Mouse (Mus musculus): ENCODE results near the gene Thbs2. TPM values are rescaled to one million over a fixed set of nuclear protein-coding genes. Genes with fewer than 3 reads are reported as not detected.
A peak's percentile ranks its signal among the peaks of the same experiment; 100 is the strongest.

The Thbs2 gene
- polyA plus RNA-seq, 1 experiment from 2014 or later, result 0.98 TPM

DNA sequence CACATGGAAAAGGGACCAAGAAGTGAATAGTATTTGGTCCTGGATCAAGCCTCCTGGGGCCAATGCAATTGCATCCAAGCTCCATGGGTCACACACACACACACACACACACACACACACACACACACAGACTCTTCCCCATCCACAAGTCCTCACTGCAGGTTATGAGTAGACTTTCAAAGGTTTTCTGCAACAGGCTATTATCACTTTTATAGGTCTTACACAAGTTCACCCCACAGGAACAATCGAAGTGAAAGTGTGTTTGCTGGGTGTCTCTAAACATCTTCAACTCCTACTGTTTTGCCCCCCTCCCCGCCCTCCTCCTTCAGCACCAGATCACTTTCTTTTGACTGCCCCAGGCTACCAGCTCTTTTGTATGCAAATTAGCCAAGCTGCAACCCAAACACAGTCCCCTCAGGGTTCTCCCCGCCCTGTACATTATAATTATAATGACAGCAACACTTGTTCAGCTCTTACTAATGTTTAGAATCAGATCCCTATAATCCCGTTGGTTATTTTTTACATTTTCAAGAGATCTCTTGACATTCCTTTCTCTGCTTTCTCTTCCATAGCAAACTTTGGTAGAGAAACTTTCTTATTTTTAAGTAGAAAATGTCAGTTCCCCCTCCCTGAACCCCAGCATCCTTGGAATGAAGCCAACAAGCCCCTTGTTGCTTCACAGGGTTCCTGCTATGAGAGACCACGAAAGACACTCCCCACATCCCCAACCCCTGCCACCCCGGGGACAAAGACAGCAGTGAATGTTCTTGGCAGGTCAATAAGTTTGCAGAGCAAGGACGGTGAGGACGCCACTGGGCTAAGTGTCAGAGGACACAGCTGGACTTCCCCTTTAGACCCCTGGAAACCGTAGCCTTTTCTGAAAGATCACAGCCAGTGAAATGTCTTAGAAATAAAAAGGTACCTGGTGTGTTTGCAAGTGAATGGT is 714 bp downstream of the Thbs2 start:
- WGBS (ENCODE audit: insufficient replicate concordance), result 10% methylated on average over 9 of the region's 9 CpGs
- H3K4me1 ChIP-seq, result no peaks in the 10 kb centered on the region
- no peak overlapping the region for H3K4me3 ChIP-seq
- H3K27ac ChIP-seq, result no peak overlapping the region
- peak overlapping the region; percentile 38 for H3K4me2 ChIP-seq
- no peak for ATAC-seq
- no peaks in the 10 kb centered on the region for H3K36me3 ChIP-seq
- H3K27me3 ChIP-seq (replicated peaks), result no peaks in the 10 kb centered on the region; the same call in 1 of the 2 replicates
- H3K9ac ChIP-seq, result no peak overlapping the region
- H3K9me3 ChIP-seq (replicated peaks), result no peaks in the 10 kb centered on the region

DNA sequence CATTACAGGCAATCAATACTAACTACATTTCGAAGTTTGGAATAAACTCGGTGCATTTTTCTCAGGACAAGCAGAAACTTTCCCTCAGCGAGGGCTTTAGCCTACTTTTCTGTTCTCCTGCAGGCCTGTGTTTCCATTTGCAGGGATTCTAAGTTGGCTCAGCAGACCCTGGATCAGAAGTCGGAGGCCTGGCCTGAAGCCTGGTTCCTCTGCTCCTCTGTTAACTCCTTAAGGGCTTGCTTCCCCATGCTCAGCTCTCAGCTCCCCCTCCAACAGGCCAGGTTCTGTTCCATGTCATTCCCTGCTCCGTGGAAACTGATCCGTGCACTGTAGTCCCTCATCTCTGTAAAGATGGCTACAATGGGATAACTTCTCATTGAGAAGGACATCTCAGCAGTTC is 2.1 kb downstream of the Thbs2 start:
- Histone ChIP-seq H3K9ac (no peak overlapping the region), H3K9me3 (replicated peaks) (no peaks in the 10 kb centered on the region), H3K4me3 (no peak overlapping the region), H3K36me3 (no peaks in the 10 kb centered on the region), H3K27me3 (replicated peaks) (no peaks in the 10 kb centered on the region; the same call in 1 of the 2 replicates), H3K4me2 (no peak overlapping the region), H3K27ac (no peak overlapping the region), H3K4me1 (no peaks in the 10 kb centered on the region)
- ATAC-seq, result no peak
- 42% methylated on average over 6 of the region's 6 CpGs for WGBS (ENCODE audit: insufficient replicate concordance)

DNA sequence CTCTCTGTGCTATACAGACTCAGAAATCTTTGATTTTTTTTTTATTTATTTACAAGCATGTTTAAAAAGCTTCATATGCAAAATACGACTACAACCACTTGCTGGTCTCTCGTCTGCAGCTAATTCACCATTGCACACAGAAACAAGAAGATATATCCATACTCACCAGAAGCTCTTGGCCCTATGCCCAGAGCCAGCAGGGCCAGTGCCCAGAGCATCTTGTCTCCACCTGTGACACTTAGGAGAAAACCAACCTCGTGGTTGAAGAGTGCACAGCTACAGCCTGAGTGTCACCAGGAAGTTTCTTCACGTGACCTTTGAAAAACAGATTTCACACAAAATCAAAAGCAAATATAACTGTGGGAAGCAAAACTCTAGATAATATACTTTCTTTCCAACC is 2.8 kb downstream of the Thbs2 start:
- Histone ChIP-seq H3K27me3 (replicated peaks) (no peaks in the 10 kb centered on the region; the same call in 1 of the 2 replicates), H3K4me1 (no peaks in the 10 kb centered on the region), H3K4me3 (no peak overlapping the region), H3K9me3 (replicated peaks) (no peaks in the 10 kb centered on the region), H3K9ac (no peak overlapping the region), H3K4me2 (no peak overlapping the region), H3K27ac (no peak overlapping the region), H3K36me3 (no peaks in the 10 kb centered on the region)
- ATAC-seq, result no peak
- 53% methylated on average over 4 of the region's 4 CpGs for WGBS (ENCODE audit: insufficient replicate concordance)

DNA sequence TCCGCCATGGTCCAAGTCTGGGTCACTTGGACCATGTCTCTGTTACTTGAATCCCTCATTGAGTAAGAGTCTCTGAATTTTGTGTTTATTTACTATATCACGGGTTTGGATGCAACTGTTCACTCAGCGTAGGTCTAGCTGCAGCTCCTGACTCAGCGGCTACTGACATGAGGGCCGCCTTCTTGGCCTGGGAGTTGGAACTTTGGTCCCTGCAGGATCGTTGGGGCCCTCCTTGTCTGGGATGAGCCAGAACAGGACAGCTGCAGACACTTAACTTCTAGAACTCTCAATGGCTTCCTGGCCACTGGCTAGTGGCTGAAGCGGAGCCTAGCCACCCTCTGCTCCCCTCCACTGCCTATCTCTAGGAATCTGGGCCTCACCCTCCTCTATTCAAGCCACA is 11.2 kb downstream of the Thbs2 start:
- Histone ChIP-seq H3K36me3 (no peaks in the 10 kb centered on the region), H3K27ac (no peak overlapping the region), H3K27me3 (replicated peaks) (no peaks in the 10 kb centered on the region), H3K4me3 (no peak overlapping the region), H3K4me2 (no peak overlapping the region), H3K9ac (no peak overlapping the region), H3K4me1 (no peaks in the 10 kb centered on the region), H3K9me3 (replicated peaks) (no peaks in the 10 kb centered on the region)
- WGBS (ENCODE audit: insufficient replicate concordance), result 73% methylated on average over 7 of the region's 7 CpGs
- ATAC-seq, result no peak

DNA sequence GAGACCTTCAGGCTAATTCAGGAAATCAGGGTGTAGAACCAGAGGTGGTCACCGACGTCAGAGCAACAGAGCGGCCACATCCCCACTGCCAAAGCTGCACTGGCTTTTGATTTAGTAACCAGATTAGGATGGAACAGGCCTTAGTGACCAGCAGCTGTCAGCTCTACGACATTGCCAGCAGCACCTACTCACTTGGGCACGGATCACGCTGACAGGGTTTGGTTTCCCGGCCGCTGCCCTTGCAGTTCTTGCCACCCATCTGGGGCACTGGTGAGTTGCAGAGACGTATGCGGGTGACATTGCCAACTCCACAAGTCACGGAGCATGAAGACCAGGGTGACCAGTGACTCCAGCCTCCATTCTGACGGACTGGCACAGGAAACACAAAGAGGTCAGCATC is 13.0 kb downstream of the Thbs2 start:
- ATAC-seq, result no peak
- no peak overlapping the region for H3K9ac ChIP-seq
- no peaks in the 10 kb centered on the region for H3K9me3 ChIP-seq (replicated peaks)
- H3K27ac ChIP-seq, result no peak overlapping the region
- H3K4me1 ChIP-seq, result no peaks in the 10 kb centered on the region
- no peaks in the 10 kb centered on the region for H3K36me3 ChIP-seq
- no peaks in the 10 kb centered on the region; the same call in 1 of the 2 replicates for H3K27me3 ChIP-seq (replicated peaks)
- H3K4me2 ChIP-seq, result no peak overlapping the region
- WGBS (ENCODE audit: insufficient replicate concordance), result 74% methylated on average over 12 of the region's 12 CpGs
- no peak overlapping the region for H3K4me3 ChIP-seq

DNA sequence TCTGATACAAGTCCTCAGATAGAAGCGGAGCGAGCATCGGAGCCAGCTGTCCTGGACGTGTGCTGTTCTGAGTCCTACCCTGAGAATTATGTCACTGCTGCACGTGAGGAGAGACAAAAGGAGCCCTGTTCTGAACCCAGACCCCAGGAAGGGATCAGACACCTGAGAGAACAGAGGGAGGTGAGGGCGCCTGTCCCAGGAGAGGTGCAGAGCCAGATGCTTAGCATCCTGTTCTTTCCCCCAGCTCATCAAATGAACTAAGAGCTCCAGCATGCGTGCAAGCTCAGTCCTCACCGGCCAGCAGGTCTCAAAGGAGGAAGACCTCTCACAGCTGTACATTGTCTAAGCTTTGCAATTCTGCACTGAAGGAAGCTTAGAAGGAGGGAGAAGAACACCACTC is 16.8 kb downstream of the Thbs2 start:
- Histone ChIP-seq H3K9ac (no peak overlapping the region), H3K36me3 (no peaks in the 10 kb centered on the region), H3K4me2 (no peak overlapping the region), H3K4me1 (no peaks in the 10 kb centered on the region), H3K27ac (no peak overlapping the region), H3K27me3 (replicated peaks) (no peaks in the 10 kb centered on the region; the same call in 1 of the 2 replicates), H3K9me3 (replicated peaks) (no peaks in the 10 kb centered on the region), H3K4me3 (no peak overlapping the region)
- ATAC-seq, result no peak
- WGBS (ENCODE audit: insufficient replicate concordance), result 60% methylated on average over 8 of the region's 8 CpGs

DNA sequence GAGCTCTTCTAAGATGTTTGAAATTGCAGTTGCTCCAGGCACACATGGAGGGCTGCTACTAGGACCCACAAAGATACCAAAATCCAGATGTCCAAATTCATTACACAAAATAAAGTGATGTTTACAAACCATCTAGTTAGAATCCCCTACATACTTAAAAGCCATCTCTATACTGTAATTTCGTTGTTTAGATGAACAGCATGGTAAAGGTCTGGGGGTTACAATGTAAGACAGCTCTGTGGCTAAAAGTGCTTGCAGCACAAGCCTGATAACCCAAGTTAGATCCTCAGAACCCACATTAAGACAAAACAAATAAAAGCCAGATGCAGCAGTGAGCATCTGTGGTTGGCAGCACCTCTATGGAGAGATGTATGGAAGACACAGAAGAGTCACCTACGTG is 18.5 kb downstream of the Thbs2 start:
- H3K27me3 ChIP-seq (replicated peaks), result no peaks in the 10 kb centered on the region; the same call in 1 of the 2 replicates
- ATAC-seq, result no peak
- H3K27ac ChIP-seq, result no peak overlapping the region
- H3K4me1 ChIP-seq, result no peaks in the 10 kb centered on the region
- H3K9ac ChIP-seq, result no peak overlapping the region
- no peak overlapping the region for H3K4me2 ChIP-seq
- H3K4me3 ChIP-seq, result no peak overlapping the region
- WGBS (ENCODE audit: insufficient replicate concordance), result 61% methylated on average over 2 of the region's 2 CpGs
- no peaks in the 10 kb centered on the region for H3K36me3 ChIP-seq
- H3K9me3 ChIP-seq (replicated peaks), result no peaks in the 10 kb centered on the region

DNA sequence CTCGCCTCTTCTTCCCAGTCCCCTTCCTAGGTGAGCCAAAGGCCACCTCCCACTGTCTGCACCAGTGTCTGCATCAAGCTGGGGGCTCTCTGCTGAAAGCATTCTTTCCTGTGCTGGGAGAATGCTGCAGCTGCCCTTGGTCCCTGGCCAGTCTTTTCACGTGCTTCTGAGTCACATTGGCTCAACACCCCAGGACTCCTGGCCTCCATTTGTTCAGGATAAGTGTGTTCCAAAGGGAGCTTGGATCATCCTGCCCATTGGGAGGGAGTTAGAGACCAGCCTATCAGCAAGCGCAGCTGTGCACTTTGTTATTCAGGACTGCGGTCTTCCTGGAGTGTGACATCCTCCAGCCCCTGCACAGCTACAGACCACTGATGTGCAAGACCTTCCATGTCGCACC is 21.6 kb downstream of the Thbs2 start:
- no peak for ATAC-seq
- Histone ChIP-seq H3K36me3 (no peaks in the 10 kb centered on the region), H3K4me2 (no peak overlapping the region), H3K4me1 (no peaks in the 10 kb centered on the region), H3K27ac (no peak overlapping the region), H3K4me3 (no peak overlapping the region), H3K27me3 (replicated peaks) (no peaks in the 10 kb centered on the region; the same call in 1 of the 2 replicates), H3K9ac (no peak overlapping the region), H3K9me3 (replicated peaks) (no peaks in the 10 kb centered on the region)
- 51% methylated on average over 5 of the region's 5 CpGs for whole genome bisulfite sequencing (ENCODE audit: insufficient replicate concordance)

DNA sequence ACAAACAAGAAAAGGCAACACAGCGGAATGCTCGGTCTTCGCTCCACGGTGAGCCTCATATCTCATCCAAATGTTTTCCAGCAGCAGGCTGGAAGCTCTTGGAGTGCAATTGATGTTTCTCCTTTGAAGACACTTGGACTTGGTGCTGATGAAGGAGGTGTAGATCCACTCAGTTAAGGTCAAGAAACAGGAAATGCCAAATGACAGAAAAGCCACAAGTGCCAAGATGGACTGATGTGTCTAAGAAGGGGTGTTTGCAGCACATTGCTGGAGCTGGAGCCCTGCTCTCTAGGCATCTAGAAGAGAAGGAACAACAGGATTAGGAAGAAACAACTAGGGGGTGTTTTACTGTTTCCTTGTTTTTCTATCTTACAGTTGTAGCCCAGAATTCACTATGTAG is 26.8 kb downstream of the Thbs2 start:
- WGBS (ENCODE audit: insufficient replicate concordance), result 75% methylated on average over 4 of the region's 4 CpGs

DNA sequence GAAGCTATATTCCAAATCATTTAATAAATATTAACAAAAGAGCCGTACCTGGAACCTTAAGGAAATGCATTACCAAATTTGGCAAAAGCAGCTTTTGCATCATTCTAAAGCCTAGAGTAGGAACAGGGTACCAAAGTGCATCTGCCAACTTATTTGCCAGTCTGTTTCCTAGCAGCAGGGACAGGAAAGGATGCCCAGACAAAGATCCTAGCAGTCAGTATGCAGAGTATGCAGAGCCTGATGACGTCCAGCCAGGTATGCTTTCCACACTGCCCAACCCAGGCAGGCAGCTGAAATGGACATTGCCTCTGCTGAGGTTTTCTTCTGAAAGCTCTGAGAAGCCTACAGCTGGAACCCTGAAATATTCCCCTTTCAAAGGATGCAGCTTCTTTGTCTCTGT is 27.6 kb downstream of the Thbs2 start:
- no peak for ATAC-seq

More for the DNA sequence above, 26.8 kb downstream of the Thbs2 start:
- ATAC-seq, result no peak
- no peaks in the 10 kb centered on the region for H3K4me1 ChIP-seq
- H3K27me3 ChIP-seq (replicated peaks), result no peaks in the 10 kb centered on the region
- H3K4me2 ChIP-seq, result no peak overlapping the region
- H3K4me3 ChIP-seq, result no peak overlapping the region
- H3K9me3 ChIP-seq (replicated peaks), result no peaks in the 10 kb centered on the region
- H3K27ac ChIP-seq, result no peak overlapping the region
- H3K9ac ChIP-seq, result no peak overlapping the region
- no peaks in the 10 kb centered on the region for H3K36me3 ChIP-seq

DNA sequence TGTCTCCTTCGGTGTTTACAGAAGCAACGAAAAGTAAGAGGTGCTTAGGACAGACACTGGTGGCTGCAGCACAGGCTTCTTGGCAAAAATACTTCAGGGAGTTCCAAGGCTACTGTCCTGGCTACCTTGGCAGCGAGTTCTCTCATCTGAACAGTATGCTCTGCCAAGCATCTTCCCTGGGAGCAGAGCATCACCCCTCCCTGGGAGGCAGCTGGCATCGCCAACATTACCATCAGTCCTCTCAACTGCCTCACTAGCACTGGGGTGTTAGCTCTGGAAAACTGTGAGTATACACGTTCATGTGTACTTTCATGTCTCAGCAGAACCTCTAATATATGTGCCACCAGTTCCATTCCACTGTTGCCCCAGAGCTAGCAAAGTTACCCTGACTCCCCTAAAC is 30.7 kb downstream of the Thbs2 start:
- Histone ChIP-seq H3K4me3 (no peak overlapping the region), H3K27me3 (replicated peaks) (no peaks in the 10 kb centered on the region), H3K9ac (no peak overlapping the region), H3K4me1 (no peaks in the 10 kb centered on the region), H3K9me3 (replicated peaks) (no peaks in the 10 kb centered on the region), H3K4me2 (no peak overlapping the region), H3K27ac (no peak overlapping the region), H3K36me3 (no peaks in the 10 kb centered on the region)
- WGBS (ENCODE audit: insufficient replicate concordance), result 62% methylated on average over 5 of the region's 5 CpGs
- no peak for ATAC-seq

More for the DNA sequence above, 27.6 kb downstream of the Thbs2 start:
- Histone ChIP-seq H3K4me1 (no peaks in the 10 kb centered on the region), H3K9ac (no peak overlapping the region), H3K36me3 (no peaks in the 10 kb centered on the region), H3K27ac (no peak overlapping the region), H3K27me3 (replicated peaks) (no peaks in the 10 kb centered on the region), H3K9me3 (replicated peaks) (no peaks in the 10 kb centered on the region), H3K4me3 (no peak overlapping the region), H3K4me2 (no peak overlapping the region)
- WGBS (ENCODE audit: insufficient replicate concordance), result 59% methylated on average over 2 of the region's 2 CpGs

DNA sequence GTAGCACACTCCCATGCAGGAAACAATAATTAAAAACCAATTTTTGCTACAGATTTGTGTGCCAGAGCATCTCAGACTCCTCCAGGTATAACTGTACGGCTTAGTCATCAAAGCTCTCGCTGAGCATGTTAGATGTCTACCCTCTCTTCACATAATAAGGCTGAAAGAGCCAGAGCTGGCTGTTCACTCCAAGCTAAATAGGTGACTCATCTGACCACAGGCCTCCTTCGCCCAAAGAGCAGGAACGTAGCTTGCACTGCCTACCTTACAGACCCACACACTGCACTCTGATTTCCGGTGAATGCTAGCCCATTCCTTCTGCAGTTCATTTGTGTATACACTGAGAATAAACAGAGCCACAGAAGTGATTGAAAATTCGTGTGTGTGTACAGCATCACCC is 31.6 kb downstream of the Thbs2 start:
- Histone ChIP-seq H3K27me3 (replicated peaks) (no peaks in the 10 kb centered on the region), H3K4me2 (no peak overlapping the region), H3K36me3 (no peaks in the 10 kb centered on the region), H3K4me1 (no peaks in the 10 kb centered on the region), H3K9ac (no peak overlapping the region), H3K27ac (no peak overlapping the region), H3K9me3 (replicated peaks) (no peaks in the 10 kb centered on the region), H3K4me3 (no peak overlapping the region)
- WGBS (ENCODE audit: insufficient replicate concordance), result 73% methylated on average over 6 of the region's 6 CpGs
- ATAC-seq, result no peak

Data from liver, embryonic 12.5 days (tissue).